Mouse (Mus musculus): ENCODE measurements around the gene Pdcl2.

Gene Pdcl2

DNA sequence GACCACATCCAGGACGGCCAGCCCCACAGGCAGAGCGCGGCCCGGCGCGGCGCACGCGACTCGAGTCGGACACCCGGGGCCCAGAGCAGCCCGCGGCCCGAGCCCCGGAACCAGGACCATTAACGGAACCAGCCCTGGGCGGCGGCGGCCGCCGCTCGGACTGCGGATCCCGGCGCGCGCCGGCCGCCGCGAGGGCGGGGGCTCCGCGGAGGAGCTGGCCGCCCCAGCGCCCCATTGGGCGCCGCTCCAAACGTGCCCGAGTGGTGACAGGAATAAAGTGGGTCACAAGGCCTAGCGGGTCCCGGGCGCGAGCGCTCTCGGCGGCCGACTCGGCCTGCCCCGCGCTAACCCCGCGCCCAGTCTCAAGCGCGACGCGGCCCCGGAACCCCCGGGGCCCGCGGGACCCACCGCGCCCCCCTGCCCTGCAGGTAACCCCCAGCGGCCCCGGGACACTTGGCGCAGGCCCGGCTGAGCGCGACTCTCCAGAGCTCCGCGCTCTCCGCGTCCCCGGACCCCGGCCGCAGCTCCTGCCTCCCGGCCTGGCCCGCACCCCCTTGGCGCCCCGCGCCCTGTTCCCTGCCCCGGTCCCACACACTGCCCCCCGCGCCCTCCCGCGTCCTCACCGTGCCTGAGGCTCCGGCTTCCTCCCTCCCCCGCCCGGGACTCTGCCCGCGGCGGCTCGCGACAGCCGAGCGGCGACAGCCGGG is 27.1 kb downstream of the Pdcl2 start:
- in situ Hi-C loops (cut with MboI, MseI): no loop called here

DNA sequence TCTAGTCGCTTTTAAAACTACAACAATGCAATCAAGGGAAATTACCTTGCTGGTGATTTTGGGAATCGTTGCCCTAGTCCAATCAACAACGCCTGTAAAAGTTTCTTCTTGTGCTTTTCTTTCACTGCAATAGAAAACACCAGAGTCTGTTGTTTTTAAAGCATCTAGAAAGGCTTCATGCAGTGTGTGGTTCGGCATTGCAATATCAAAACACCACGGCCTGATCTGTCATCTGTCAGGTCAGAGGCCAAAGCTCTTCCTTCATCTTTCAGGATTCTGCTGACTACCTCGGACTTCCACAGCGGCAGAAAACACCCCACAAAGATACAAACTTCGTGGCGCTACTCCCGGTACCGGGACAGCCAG is 27.6 kb downstream of the Pdcl2 start:
- in situ Hi-C loops (cut with MboI, MseI): no loop called here

DNA sequence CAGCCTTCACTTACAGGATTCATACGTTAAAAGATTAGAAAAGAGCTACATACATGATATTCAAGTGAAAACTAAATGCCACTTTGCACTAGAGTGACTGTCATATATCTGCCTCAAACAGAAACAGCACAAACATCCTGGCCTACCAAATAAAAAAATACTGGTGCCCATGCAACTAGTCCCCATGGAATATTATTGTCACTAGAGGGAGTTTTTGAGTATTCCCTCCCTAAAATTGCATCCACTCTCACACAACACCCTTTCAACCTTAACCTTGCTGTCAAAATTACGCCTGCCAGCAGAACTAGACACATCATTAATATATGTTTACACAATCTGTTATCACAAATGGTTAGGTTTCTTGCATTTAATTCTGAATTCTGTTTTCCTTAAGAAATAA is 28.9 kb downstream of the Pdcl2 start:
- in situ Hi-C loops (cut with MboI, MseI): no loop called here

DNA sequence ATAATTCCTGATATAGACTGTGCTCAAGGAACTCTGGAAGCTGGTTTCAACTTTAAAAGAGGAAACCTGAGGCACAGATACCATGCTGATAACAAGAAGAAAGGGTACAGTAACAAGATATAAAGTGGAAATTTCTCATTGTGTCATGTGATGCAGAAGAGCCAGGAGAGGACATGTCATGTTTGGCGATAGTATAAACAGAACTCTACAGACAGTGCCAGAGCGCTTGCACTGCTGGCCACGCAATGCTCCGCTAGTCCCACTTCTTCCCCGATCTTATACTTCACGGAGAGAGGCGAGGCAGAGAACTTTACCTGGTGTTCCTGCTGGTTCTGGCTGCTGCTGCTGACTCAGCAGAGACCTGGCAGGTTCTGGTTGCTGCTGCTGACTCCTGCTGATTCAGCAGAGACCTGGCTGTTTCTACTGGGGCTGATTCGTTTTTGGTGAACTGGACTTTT is 41.7 kb downstream of the Pdcl2 start:
- in situ Hi-C loops (cut with MboI, MseI): no loop called here

DNA sequence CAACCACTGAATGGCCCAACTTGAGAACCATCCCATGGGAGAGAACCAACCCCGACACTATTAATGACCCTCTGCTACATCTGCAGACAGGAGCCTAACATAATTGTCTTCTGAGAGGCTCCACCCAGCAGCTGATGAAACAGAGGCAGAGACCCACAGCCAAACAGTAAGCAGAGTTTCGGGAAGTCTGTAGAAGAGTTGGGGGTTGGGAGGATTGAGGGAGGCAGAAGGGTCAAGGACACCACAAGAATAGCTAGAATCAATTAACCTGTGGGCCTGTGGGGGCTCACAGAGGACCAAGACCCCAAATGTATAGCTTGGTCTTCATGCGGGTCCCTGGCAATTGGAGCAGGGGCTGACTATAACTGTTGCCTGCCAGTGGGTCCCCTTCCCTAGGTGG is 42.7 kb downstream of the Pdcl2 start:
- in situ Hi-C loops (cut with MboI, MseI): no loop called here

DNA sequence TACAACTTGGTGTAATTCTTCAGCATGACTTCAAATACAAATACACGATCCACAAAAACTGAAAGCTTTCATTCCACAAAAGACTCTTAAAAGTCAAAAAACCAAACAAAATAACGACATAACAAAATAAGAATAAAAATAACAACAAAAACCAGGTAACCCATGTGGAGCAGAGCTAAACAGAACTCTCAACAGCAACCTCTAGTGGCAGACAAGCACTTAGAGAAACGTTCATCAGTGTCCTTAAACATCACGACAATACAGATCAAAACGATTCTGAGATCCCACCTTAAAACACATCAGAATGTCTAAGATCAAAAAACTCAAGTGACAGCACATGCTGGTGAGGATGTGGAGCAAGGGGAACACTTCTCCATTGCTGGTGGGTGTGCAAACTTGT is 43.9 kb downstream of the Pdcl2 start:
- in situ Hi-C loops (cut with MboI, MseI): no loop called here

DNA sequence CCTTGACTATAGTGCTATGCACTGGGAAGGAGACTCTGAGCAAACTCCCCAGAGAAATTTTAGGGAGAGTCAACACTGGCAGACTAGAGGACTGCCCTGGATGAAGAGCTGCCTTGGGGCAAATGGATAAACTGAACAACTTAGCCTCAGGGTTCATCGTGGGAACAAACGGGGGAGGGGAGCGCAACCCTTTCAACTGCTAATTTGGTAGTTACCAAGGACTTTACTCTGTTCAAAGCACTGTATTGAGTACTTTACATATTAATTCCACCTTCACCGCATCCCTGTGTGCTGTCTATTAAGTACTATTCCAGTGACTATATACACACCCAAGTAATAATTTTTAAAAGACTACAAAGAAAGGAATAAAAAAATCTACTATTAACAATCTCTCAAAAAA is 45.3 kb downstream of the Pdcl2 start:
- in situ Hi-C loops (cut with MboI, MseI): no loop called here

DNA sequence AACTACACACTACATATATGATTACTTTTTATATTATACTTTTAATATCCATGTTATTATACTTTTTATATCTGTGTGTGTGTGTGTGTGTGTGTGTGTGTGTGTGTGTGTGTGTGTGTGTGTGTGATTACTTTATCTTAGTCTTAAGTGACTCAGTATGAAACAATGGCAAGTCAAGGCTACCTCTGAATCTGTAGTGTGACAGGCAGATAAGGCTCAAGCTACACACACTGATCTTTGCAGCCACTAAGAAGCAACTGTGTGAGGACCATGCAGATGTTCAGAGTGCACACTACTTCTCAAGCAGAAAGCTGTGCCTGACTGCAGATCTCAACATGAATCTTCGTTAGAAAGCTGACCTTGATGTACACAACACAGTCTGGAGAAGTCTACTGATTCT is 47.1 kb downstream of the Pdcl2 start:
- in situ Hi-C loops (cut with MboI, MseI): no loop called here

DNA sequence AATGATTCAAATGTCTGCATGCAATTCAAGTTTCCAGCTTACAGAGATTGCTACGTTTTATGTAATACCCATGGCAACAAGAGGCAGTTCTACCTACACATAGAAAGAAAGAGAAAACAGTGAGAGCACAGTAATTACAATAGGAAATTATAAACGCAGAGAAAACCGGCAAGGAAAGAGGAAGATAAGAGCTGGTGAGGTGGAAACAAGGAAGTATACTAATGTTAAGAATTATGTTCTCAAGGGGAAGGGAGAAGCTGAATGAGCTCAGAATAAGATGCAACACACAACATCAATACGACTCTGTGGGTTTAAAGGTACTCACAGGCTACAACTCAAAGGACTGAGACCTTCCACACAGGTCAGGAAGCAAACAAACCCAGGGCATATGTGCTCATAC is 56.0 kb downstream of the Pdcl2 start:
- in situ Hi-C loops (cut with MboI, MseI): no loop called here

Data from T-helper 1 cell (primary cell).